Mouse (Mus musculus): Measurements from ENCODE around the gene Naaladl2. TPM values are rescaled to one million over a fixed set of nuclear protein-coding genes. Genes with fewer than 3 reads are reported as not detected.

Naaladl2 gene
- polyA plus RNA-seq, 1 experiment from 2014 or later, result 5.4 TPM

GRCm38 (mm10) chr3:24142808-24143207 lies 1001.3 kb downstream of the Naaladl2 start:
- no peak overlapping the region for H3K4me2 ChIP-seq
- no peaks in the 10 kb centered on the region for H3K4me1 ChIP-seq
- WGBS, result 88% methylated on average over 1 of the region's 1 CpGs
- H3K27me3 ChIP-seq (replicated peaks), result no peaks in the 10 kb centered on the region
- no peak for ATAC-seq (ENCODE audit: insufficient read depth, low FRiP score, low read depth)
- no peak overlapping the region for H3K4me3 ChIP-seq (replicated peaks)
- no peak overlapping the region for H3K9ac ChIP-seq
- no peaks in the 10 kb centered on the region for H3K9me3 ChIP-seq
- H3K27ac ChIP-seq, result no peak overlapping the region
- no peaks in the 10 kb centered on the region for H3K36me3 ChIP-seq

DNA sequence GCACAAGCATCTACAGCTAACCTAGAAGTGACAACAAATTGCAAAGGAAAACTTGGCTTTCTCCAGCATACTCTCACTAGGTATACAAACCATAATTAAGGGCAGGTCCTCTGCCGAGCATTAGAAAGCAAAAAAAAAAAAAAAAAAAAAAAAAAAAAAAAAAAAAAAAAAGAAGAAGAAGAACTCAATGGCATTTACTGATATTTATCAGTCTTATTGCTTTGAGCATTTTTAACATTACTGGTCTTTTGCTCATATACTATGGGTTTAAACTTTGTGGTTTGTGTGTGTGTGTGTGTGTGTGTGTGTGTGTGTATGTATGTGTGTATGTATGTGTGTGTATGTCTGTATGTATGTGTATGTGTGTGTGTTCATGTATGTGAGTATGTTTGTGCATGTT lies 1006.1 kb downstream of the Naaladl2 start:
- WGBS, result 55% methylated on average over 1 of the region's 1 CpGs
- Histone ChIP-seq H3K4me1 (no peaks in the 10 kb centered on the region), H3K27me3 (replicated peaks) (no peaks in the 10 kb centered on the region), H3K4me2 (no peak overlapping the region), H3K4me3 (replicated peaks) (no peak overlapping the region), H3K9me3 (no peaks in the 10 kb centered on the region), H3K9ac (no peak overlapping the region), H3K36me3 (no peaks in the 10 kb centered on the region), H3K27ac (no peak overlapping the region)
- ATAC-seq (ENCODE audit: insufficient read depth, low FRiP score, low read depth), result no peak

GRCm38 (mm10) chr3:24126200-24126599 lies 1017.9 kb downstream of the Naaladl2 start:
- no peak overlapping the region for H3K4me3 ChIP-seq (replicated peaks)
- 73% methylated on average over 1 of the region's 1 CpGs for WGBS
- H3K9me3 ChIP-seq, result no peaks in the 10 kb centered on the region
- H3K4me2 ChIP-seq, result no peak overlapping the region
- H3K9ac ChIP-seq, result no peak overlapping the region
- H3K36me3 ChIP-seq, result no peaks in the 10 kb centered on the region
- no peaks in the 10 kb centered on the region for H3K4me1 ChIP-seq
- H3K27ac ChIP-seq, result no peak overlapping the region
- H3K27me3 ChIP-seq (replicated peaks), result no peaks in the 10 kb centered on the region
- ATAC-seq (ENCODE audit: insufficient read depth, low FRiP score, low read depth), result no peak

DNA sequence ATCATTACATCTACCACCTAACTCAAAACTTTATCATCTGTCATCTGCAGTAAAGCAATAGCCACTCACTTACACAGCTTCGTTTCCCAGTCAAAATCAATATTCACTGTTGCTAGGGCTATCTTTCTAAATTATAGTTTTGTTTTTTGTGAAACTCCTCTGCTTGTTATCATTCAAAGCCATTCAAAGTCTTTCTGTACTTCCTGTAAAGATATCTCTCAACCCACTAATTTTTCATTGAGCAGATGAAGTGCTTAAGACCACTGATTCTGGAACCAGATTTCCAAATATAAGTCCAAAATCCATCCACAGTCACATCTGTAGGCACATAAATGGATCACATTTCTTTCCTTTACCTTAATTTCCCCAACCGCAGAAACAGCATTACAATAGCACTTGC lies 1020.0 kb downstream of the Naaladl2 start:
- Histone ChIP-seq H3K4me2 (no peak overlapping the region), H3K4me1 (no peaks in the 10 kb centered on the region), H3K36me3 (no peaks in the 10 kb centered on the region), H3K27ac (no peak overlapping the region), H3K4me3 (replicated peaks) (no peak overlapping the region), H3K9me3 (no peaks in the 10 kb centered on the region), H3K27me3 (replicated peaks) (no peaks in the 10 kb centered on the region), H3K9ac (no peak overlapping the region)
- no peak for ATAC-seq (ENCODE audit: insufficient read depth, low FRiP score, low read depth)
- 73% methylated on average over 2 of the region's 2 CpGs for WGBS

- Histone ChIP-seq H3K9me3 (no peaks in the 10 kb centered on the region), H3K4me2 (no peak overlapping the region), H3K27me3 (replicated peaks) (no peaks in the 10 kb centered on the region), H3K4me3 (replicated peaks) (no peak overlapping the region), H3K4me1 (no peaks in the 10 kb centered on the region), H3K36me3 (no peaks in the 10 kb centered on the region), H3K9ac (no peak overlapping the region), H3K27ac (no peak overlapping the region)
- 88% methylated on average over 6 of the region's 6 CpGs for whole genome bisulfite sequencing
- no peak for ATAC-seq (ENCODE audit: insufficient read depth, low FRiP score, low read depth)
These were observed 1025.9 kb downstream of the Naaladl2 start for GRCm38 (mm10) chr3:24118136-24118535.

GRCm38 (mm10) chr3:24114849-24115248 lies 1029.2 kb downstream of the Naaladl2 start:
- no peaks in the 10 kb centered on the region for H3K36me3 ChIP-seq
- H3K9me3 ChIP-seq, result no peaks in the 10 kb centered on the region
- ATAC-seq (ENCODE audit: insufficient read depth, low FRiP score, low read depth), result no peak
- no peak overlapping the region for H3K27ac ChIP-seq
- no peaks in the 10 kb centered on the region for H3K4me1 ChIP-seq
- H3K4me3 ChIP-seq (replicated peaks), result no peak overlapping the region
- H3K27me3 ChIP-seq (replicated peaks), result no peaks in the 10 kb centered on the region
- H3K9ac ChIP-seq, result no peak overlapping the region
- 48% methylated on average over 3 of the region's 3 CpGs for WGBS
- no peak overlapping the region for H3K4me2 ChIP-seq

- no peak overlapping the region for H3K4me3 ChIP-seq (replicated peaks)
- WGBS, result 80% methylated on average over 2 of the region's 2 CpGs
- no peaks in the 10 kb centered on the region for H3K36me3 ChIP-seq
- no peak overlapping the region for H3K27ac ChIP-seq
- H3K27me3 ChIP-seq (replicated peaks), result no peaks in the 10 kb centered on the region
- H3K9me3 ChIP-seq, result no peaks in the 10 kb centered on the region
- H3K9ac ChIP-seq, result no peak overlapping the region
- ATAC-seq (ENCODE audit: insufficient read depth, low FRiP score, low read depth), result no peak
- H3K4me1 ChIP-seq, result no peaks in the 10 kb centered on the region
- H3K4me2 ChIP-seq, result no peak overlapping the region
These were observed 1030.7 kb downstream of the Naaladl2 start for GRCm38 (mm10) chr3:24113360-24113759.

GRCm38 (mm10) chr3:24106391-24106790 lies 1037.7 kb downstream of the Naaladl2 start:
- Histone ChIP-seq H3K4me2 (no peak overlapping the region), H3K27me3 (replicated peaks) (no peaks in the 10 kb centered on the region), H3K9ac (no peak overlapping the region), H3K4me3 (replicated peaks) (no peak overlapping the region), H3K4me1 (no peaks in the 10 kb centered on the region), H3K36me3 (no peaks in the 10 kb centered on the region), H3K27ac (no peak overlapping the region), H3K9me3 (no peaks in the 10 kb centered on the region)
- ATAC-seq (ENCODE audit: insufficient read depth, low FRiP score, low read depth), result no peak
- WGBS, result 82% methylated on average over 1 of the region's 1 CpGs

DNA sequence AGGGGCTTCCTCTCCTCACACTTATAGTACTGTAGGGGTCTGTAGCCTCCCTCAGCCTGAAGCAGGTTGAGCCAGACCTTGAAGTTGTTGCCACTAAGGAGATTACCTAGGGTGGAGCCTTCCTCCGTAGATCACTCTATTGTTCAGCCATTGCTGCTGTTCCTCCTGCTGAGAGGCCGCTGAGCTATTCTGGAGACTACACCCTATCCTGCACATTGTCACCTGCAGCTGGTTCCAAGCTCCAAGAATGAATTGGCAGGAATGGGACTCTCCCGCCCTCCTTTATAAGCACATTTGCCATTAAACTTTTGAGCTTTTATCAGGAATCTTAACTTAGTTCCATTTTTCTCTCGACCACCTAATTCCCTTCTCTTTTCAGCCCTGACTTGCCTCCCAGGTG lies 1064.3 kb downstream of the Naaladl2 start:
- H3K4me3 ChIP-seq (replicated peaks), result no peak overlapping the region
- no peaks in the 10 kb centered on the region for H3K4me1 ChIP-seq
- no peak overlapping the region for H3K4me2 ChIP-seq
- no peaks in the 10 kb centered on the region for H3K36me3 ChIP-seq
- no peaks in the 10 kb centered on the region for H3K27me3 ChIP-seq (replicated peaks)
- H3K27ac ChIP-seq, result no peak overlapping the region
- H3K9me3 ChIP-seq, result no peaks in the 10 kb centered on the region
- no peak overlapping the region for H3K9ac ChIP-seq
- ATAC-seq (ENCODE audit: insufficient read depth, low FRiP score, low read depth), result no peak
- WGBS, result 55% methylated on average over 4 of the region's 4 CpGs

DNA sequence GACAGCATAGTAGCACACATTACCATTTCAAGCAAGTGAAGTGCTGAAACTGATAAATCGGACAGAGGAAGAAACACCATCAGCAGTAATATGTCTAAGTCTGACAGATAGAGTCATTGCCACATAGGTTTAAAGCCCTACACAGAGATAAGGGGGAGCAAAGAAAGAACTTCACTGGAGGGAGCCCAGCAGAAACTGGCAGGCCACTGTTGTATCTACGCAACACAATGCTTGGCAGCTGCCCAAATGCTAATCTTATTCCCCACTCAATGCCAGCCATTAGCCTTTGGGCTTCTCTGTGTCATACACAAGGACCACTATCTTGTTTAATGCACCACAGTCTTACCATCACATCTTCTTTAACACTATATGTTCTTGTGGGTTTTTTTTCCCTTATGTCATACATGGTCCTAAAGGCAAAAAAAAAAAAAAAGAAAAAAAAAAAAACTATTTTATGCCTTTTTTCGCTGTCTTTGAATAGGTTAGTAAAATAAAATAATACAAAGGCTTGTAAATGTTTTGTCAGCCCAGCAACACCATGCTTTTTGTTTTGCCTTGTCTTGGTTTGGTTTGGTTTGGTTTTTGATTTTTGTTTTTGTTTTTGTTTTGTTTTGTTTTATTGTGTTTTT lies 1072.8 kb downstream of the Naaladl2 start:
- Histone ChIP-seq H3K9me3 (no peaks in the 10 kb centered on the region), H3K9ac (no peak overlapping the region), H3K4me1 (no peaks in the 10 kb centered on the region), H3K27me3 (replicated peaks) (no peaks in the 10 kb centered on the region), H3K27ac (no peak overlapping the region), H3K4me2 (no peak overlapping the region), H3K36me3 (no peaks in the 10 kb centered on the region), H3K4me3 (replicated peaks) (no peak overlapping the region)
- 53% methylated on average over 3 of the region's 3 CpGs for WGBS
- no peak for ATAC-seq (ENCODE audit: insufficient read depth, low FRiP score, low read depth)

- Histone ChIP-seq H3K4me3 (replicated peaks) (no peak overlapping the region), H3K4me2 (no peak overlapping the region), H3K27me3 (replicated peaks) (no peaks in the 10 kb centered on the region), H3K9ac (no peak overlapping the region), H3K9me3 (no peaks in the 10 kb centered on the region), H3K36me3 (no peaks in the 10 kb centered on the region), H3K4me1 (no peaks in the 10 kb centered on the region), H3K27ac (no peak overlapping the region)
- WGBS, result 32% methylated on average over 4 of the region's 4 CpGs
- ATAC-seq (ENCODE audit: insufficient read depth, low FRiP score, low read depth), result no peak; the same call in 1 of the 2 replicates
These were observed 1073.5 kb downstream of the Naaladl2 start for GRCm38 (mm10) chr3:24070424-24071168.

DNA sequence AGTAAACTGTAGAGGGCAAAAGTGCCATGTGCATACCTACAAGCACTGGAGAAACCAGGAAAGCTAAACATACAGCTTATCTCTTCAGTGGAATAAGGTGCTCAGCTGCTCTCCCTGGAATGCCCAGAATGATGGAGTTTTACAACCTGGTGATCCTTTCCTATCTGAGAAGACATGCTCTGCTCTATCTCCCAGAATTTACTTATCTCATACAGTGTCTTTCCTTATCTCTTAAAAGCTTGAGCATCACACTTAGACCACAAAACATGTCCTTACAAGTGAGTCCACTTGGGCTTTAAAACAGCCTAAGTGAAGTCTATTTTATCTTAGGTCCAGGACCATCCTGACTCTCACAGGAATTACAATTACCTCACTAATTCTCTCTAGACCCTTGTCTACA lies 1095.8 kb downstream of the Naaladl2 start:
- no peak for ATAC-seq (ENCODE audit: insufficient read depth, low FRiP score, low read depth)
- Histone ChIP-seq H3K36me3 (no peaks in the 10 kb centered on the region), H3K4me1 (no peaks in the 10 kb centered on the region), H3K27me3 (replicated peaks) (no peaks in the 10 kb centered on the region), H3K9me3 (no peaks in the 10 kb centered on the region), H3K9ac (no peak overlapping the region), H3K4me3 (replicated peaks) (no peak overlapping the region), H3K27ac (no peak overlapping the region), H3K4me2 (no peak overlapping the region)

Measured in stomach, embryonic 15.5 days (tissue).